Mouse (Mus musculus) heart, postnatal 36 days (tissue): ENCODE measurements around the gene Frmpd4. TPM values are rescaled to one million over a fixed set of nuclear protein-coding genes. Genes with fewer than 3 reads are reported as not detected.
A peak's percentile ranks its signal among the peaks of the same experiment; 100 is the strongest.

Experiments used
- DNase-seq, 2 experiments: peaks; one replicate each; pipeline ENCODE4 v3.0.0; 2021 to 2022
- intact Hi-C: fragments of 180-260 bp; cut with DNase I; formaldehyde crosslinking; loops from one replicate; pipeline ENCODE4 v1.15.1; 2025
- total RNA-seq, 2 experiments: library from RNA; stranded (reverse); gene quantifications; 2 replicates each; pipeline ENCODE4 v1.2.3; 2021

Gene Frmpd4
- not detected for total RNA-seq

GRCm38 (mm10) chrX:168577131-168577530, at the start of gene Frmpd4:
Gene Frmpd4, minus strand, starts transcription at chrX:168577231.
- no peak for DNase-seq
- intact Hi-C loops: no loop called here

- intact Hi-C loops: no loop called here
- DNase-seq: no peak
Observed at GRCm38 (mm10) chrX:168595193-168595592, 18.2 kb upstream of the Frmpd4 start.

- no peak for DNase-seq
- intact Hi-C loops: no loop called here
Observed at GRCm38 (mm10) chrX:168584303-168584702, 7.3 kb upstream of the Frmpd4 start.

- intact Hi-C loops: no loop called here
- DNase-seq: no peak
Observed at GRCm38 (mm10) chrX:168571808-168572207, 5.2 kb downstream of the Frmpd4 start.

- intact Hi-C loops: no loop called here
Observed at GRCm38 (mm10) chrX:168569231-168569630, 7.8 kb downstream of the Frmpd4 start.

GRCm38 (mm10) chrX:168505254-168505653, 71.8 kb downstream of the Frmpd4 start:
- no peak for DNase-seq
- intact Hi-C loops: no loop called here

More at GRCm38 (mm10) chrX:168569231-168569630, 7.8 kb downstream of the Frmpd4 start:
- no peak for DNase-seq

- DNase-seq: no peak
- intact Hi-C loops: no loop called here
Observed at GRCm38 (mm10) chrX:168455233-168455632, 121.8 kb downstream of the Frmpd4 start.

GRCm38 (mm10) chrX:168431206-168431605, 145.8 kb downstream of the Frmpd4 start:
- DNase-seq: peak in 1 of 2 experiments; percentile 1

GRCm38 (mm10) chrX:168429814-168430213, 147.2 kb downstream of the Frmpd4 start:
- intact Hi-C loops: no loop called here
- no peak for DNase-seq

More at GRCm38 (mm10) chrX:168431206-168431605, 145.8 kb downstream of the Frmpd4 start:
- intact Hi-C loops: no loop called here

- intact Hi-C loops: no loop called here
- no peak for DNase-seq
Observed at GRCm38 (mm10) chrX:168415403-168415802, 161.6 kb downstream of the Frmpd4 start.

- no peak for DNase-seq
- intact Hi-C loops: no loop called here
Observed at GRCm38 (mm10) chrX:168403512-168403911, 173.5 kb downstream of the Frmpd4 start.

- intact Hi-C loops: loop anchor here (5.0 kb wide), 1 partner anchor 1843 kb away; no protein-coding TSS in a partner anchor
- no peak for DNase-seq
Observed at GRCm38 (mm10) chrX:168350431-168350830, 226.6 kb downstream of the Frmpd4 start.

- intact Hi-C loops: loop anchor here (5.0 kb wide), 1 partner anchor 1842 kb away; no protein-coding TSS in a partner anchor
- DNase-seq: no peak
Observed at GRCm38 (mm10) chrX:168349320-168350225, 227.5 kb downstream of the Frmpd4 start.

GRCm38 (mm10) chrX:168338212-168338611, 238.8 kb downstream of the Frmpd4 start:
- no peak for DNase-seq
- intact Hi-C loops: no loop called here

- intact Hi-C loops: no loop called here
- DNase-seq: no peak
Observed at GRCm38 (mm10) chrX:168325161-168325560, 251.9 kb downstream of the Frmpd4 start.

- DNase-seq: no peak
- intact Hi-C loops: no loop called here
Observed at GRCm38 (mm10) chrX:168312158-168312557, 264.9 kb downstream of the Frmpd4 start.

- no peak for DNase-seq
- intact Hi-C loops: no loop called here
Observed at GRCm38 (mm10) chrX:168310143-168310542, 266.9 kb downstream of the Frmpd4 start.

- intact Hi-C loops: no loop called here
- DNase-seq: no peak
Observed at GRCm38 (mm10) chrX:168292506-168292905, 284.5 kb downstream of the Frmpd4 start.

- no peak for DNase-seq
- intact Hi-C loops: no loop called here
Observed at GRCm38 (mm10) chrX:168207034-168207433, 370.0 kb downstream of the Frmpd4 start.

- no peak for DNase-seq
Observed at GRCm38 (mm10) chrX:168191944-168192343, 385.1 kb downstream of the Frmpd4 start.

GRCm38 (mm10) chrX:168189563-168189962, 387.5 kb downstream of the Frmpd4 start:
- intact Hi-C loops: no loop called here
- DNase-seq: no peak

More at GRCm38 (mm10) chrX:168191944-168192343, 385.1 kb downstream of the Frmpd4 start:
- intact Hi-C loops: no loop called here

GRCm38 (mm10) chrX:168163001-168163400, 414.0 kb downstream of the Frmpd4 start:
- intact Hi-C loops: no loop called here
- DNase-seq: no peak
